Mouse (Mus musculus) ES-Bruce4 (cell line): ENCODE results near the gene Gorasp1. TPM values are rescaled to one million over a fixed set of nuclear protein-coding genes. Genes with fewer than 3 reads are reported as not detected.

Experiments
- H3K27ac ChIP-seq: 2 replicates; pipeline ENCODE4 v1.5.1; 2012; ENCODE audit warnings: low read length, inconsistent platforms; ENCODE audit not compliant: insufficient read depth
- H3K27me3 ChIP-seq: 2 replicates; pipeline ENCODE4 v1.6.1; 2012; ENCODE audit warnings: mild to moderate bottlenecking, low read length, inconsistent platforms; ENCODE audit not compliant: control insufficient read depth, poor library complexity, insufficient read depth, severe bottlenecking
- H3K36me3 ChIP-seq: 2 replicates; pipeline ENCODE4 v1.6.1; 2012; ENCODE audit warnings: inconsistent platforms, mild to moderate bottlenecking, low read length, moderate library complexity; ENCODE audit not compliant: control insufficient read depth, poor library complexity, insufficient read depth, severe bottlenecking
- H3K4me1 ChIP-seq: one replicate; pipeline ENCODE4 v1.8.1; 2011; ENCODE audit warnings: low read length; ENCODE audit not compliant: control insufficient read depth, insufficient read depth
- H3K4me3 ChIP-seq: 2 replicates; pipeline ENCODE4 v1.5.1; 2011; ENCODE audit warnings: low read depth, mild to moderate bottlenecking, low read length
- H3K9ac ChIP-seq: 2 replicates; pipeline ENCODE4 v1.6.1; 2012; ENCODE audit warnings: low read depth, mild to moderate bottlenecking, inconsistent platforms; ENCODE audit not compliant: poor library complexity, severe bottlenecking
- H3K9me3 ChIP-seq: replicated peaks from 2 replicates; pipeline ENCODE4 v1.6.1; 2012; ENCODE audit warnings: mild to moderate bottlenecking, low read length, inconsistent platforms; ENCODE audit not compliant: control insufficient read depth, poor library complexity, insufficient read depth, severe bottlenecking
- CTCF ChIP-seq: IDR thresholded peaks from one replicate; pipeline ENCODE4 v1.8.1; 2011; ENCODE audit warnings: low read depth, low read length
- EP300 ChIP-seq: IDR thresholded peaks from 2 replicates; pipeline ENCODE4 v1.6.1; 2011; ENCODE audit warnings: low read depth, low read length; ENCODE audit not compliant: insufficient read depth
- POLR2A ChIP-seq: IDR thresholded peaks from one replicate; pipeline ENCODE4 v1.8.1; 2011; ENCODE audit warnings: low read length; ENCODE audit not compliant: insufficient read depth
- polyA plus RNA-seq: library from polyadenylated mRNA; stranded (reverse); fragments of >200 nt; gene quantifications from 2 replicates; pipeline ENCODE4 v1.2.4, GENCODE M21; 2011; ENCODE audit warnings: low read depth; ENCODE audit not compliant: missing spikeins, insufficient read depth, insufficient read length

Gorasp1 gene
- polyA plus RNA-seq, 1 experiment, result 7.2 TPM

- H3K9ac ChIP-seq, result no peak overlapping the region
- H3K4me1 ChIP-seq, result no peaks in the 10 kb centered on the region
- H3K9me3 ChIP-seq, result no peaks in the 10 kb centered on the region
- H3K36me3 ChIP-seq, result peaks cover 36% of the 10 kb centered on the region
- H3K27ac ChIP-seq, result no peak overlapping the region
- no peaks in the 10 kb centered on the region for H3K27me3 ChIP-seq
- H3K4me3 ChIP-seq, result no peak overlapping the region
- TF ChIP-seq POLR2A (no peak), EP300 (no peak), CTCF (no peak)
Observed at GRCm38 (mm10) chr9:119902410-119903151, 34.8 kb downstream of the Gorasp1 start.

DNA sequence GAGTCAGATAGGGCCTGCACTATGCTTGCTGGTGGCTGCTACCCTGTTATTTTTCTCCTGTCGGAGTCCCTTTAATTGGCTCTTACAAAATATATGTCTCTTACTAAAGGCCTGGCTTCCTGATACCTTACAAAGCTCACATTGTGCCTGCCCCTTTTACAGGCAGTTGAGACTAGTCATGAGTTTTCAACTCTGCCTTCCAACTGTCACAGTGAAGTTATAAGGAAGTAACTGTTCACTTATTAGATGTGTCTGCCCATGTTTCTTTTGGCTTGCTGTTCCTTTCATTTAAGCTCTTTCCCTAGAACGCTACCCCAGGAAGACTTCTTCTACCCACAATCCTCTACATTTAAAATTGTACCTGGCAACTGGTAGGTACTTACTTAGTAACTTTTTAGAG lies 37.9 kb downstream of the Gorasp1 start:
- H3K9me3 ChIP-seq, result no peaks in the 10 kb centered on the region
- no peak overlapping the region for H3K27ac ChIP-seq
- no peak overlapping the region for H3K4me3 ChIP-seq
- no peak overlapping the region for H3K9ac ChIP-seq
- peaks cover 10% of the 10 kb centered on the region for H3K36me3 ChIP-seq
- H3K4me1 ChIP-seq, result no peaks in the 10 kb centered on the region
- TF ChIP-seq CTCF (no peak), POLR2A (no peak), EP300 (no peak)
- H3K27me3 ChIP-seq, result no peaks in the 10 kb centered on the region

GRCm38 (mm10) chr9:119895040-119895721 lies 42.2 kb downstream of the Gorasp1 start:
- Histone ChIP-seq H3K4me1 (no peaks in the 10 kb centered on the region), H3K27me3 (no peaks in the 10 kb centered on the region), H3K9me3 (no peaks in the 10 kb centered on the region), H3K36me3 (no peaks in the 10 kb centered on the region), H3K4me3 (peak overlapping the region; percentile 86), H3K9ac (peak overlapping the region; percentile 90), H3K27ac (no peak overlapping the region)
- TF ChIP-seq CTCF, result no peak
- TF ChIP-seq POLR2A, result no peak
- no peak for TF ChIP-seq EP300

DNA sequence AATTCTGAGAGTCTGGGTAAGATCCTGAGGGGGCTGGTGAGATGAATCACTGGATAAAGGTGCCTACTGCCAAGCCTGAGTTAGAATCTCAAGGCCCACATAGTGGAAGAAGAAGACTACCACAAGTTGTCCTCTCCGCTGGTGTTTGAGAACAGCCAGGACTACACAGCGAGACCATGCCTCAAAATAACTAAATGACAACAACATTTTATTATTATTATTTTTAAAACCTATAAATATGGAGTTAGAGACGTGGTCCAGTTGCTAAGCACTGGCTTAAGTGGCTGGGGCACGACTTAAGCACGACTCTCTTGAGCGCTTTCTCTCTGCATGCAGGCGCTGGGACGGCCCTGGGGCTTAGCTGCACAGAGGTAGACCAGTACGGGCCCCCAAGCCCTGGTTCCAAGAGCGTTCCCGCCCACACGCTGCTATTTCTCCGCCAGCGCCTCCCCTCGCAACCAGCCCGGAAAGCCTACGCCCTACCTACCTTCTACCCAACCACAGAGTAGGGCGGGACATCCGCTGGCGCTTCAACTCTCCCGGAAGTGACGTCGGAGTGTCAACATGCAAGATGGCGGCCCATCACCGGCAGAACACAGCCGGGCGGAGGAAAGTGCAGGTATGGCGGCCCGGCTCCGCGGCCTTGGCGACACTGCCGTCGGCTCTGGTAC lies 42.9 kb downstream of the Gorasp1 start, which contains the start of gene Wdr48:
Gene Wdr48, plus strand, starts transcription at position 540 of the 671 bp plus-strand sequence.
- Histone ChIP-seq H3K4me3 (peak within 1 kb of the TSS; percentile 86), H3K36me3 (no peaks in the 10 kb centered on the region), H3K4me1 (no peaks in the 10 kb centered on the region), H3K27ac (no peak within 1 kb of the TSS), H3K9ac (peak within 1 kb of the TSS; percentile 90), H3K27me3 (no peaks in the 10 kb centered on the region), H3K9me3 (no peaks in the 10 kb centered on the region)
- TF ChIP-seq CTCF (no peak), EP300 (0 out of 2 replicates have a peak, but pooled peaks have one; percentile 25), POLR2A (no peak)

DNA sequence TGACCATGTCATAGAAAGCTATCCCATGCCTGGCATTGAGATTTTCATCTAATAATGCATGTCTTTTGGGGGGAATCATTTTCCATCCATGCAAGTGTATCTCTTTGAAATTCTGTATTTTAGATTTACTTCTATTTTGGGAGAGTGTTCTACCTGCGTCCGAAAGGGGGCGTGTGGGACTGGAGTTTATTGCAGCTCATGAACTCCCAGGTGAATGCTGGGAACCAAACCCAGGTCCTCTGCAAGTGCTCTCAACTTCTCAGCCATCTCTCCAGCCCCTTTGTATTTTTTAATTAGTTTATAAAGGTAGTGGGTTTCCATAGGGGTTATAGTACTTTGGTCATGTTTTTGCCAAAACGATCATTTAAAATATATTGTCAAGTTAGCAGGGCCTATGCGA lies 43.5 kb downstream of the Gorasp1 start:
- Histone ChIP-seq H3K36me3 (no peaks in the 10 kb centered on the region), H3K4me1 (no peaks in the 10 kb centered on the region), H3K9ac (peak overlapping the region; percentile 90; the same call in 1 of the 2 replicates), H3K4me3 (no peak overlapping the region), H3K9me3 (no peaks in the 10 kb centered on the region), H3K27ac (no peak overlapping the region), H3K27me3 (no peaks in the 10 kb centered on the region)
- TF ChIP-seq EP300, result no peak
- peak; percentile 31 for TF ChIP-seq CTCF

GRCm38 (mm10) chr9:119890692-119891091 lies 46.7 kb downstream of the Gorasp1 start:
- H3K9ac ChIP-seq, result no peak overlapping the region
- H3K36me3 ChIP-seq, result no peaks in the 10 kb centered on the region
- H3K9me3 ChIP-seq, result no peaks in the 10 kb centered on the region
- no peaks in the 10 kb centered on the region for H3K4me1 ChIP-seq
- TF ChIP-seq EP300 (no peak), CTCF (peak; percentile 7)
- no peak overlapping the region for H3K4me3 ChIP-seq
- no peaks in the 10 kb centered on the region for H3K27me3 ChIP-seq
- no peak overlapping the region for H3K27ac ChIP-seq
